Mouse (Mus musculus): ENCODE data around the gene Mfsd1.

Mfsd1 gene
- long read RNA-seq, experiment 1, transcript Mfsd1-201 (16 exons, 3,011 nt), result major isoform, 55 of 59 reads
- long read RNA-seq, experiment 1, partial matches to known transcripts, result 3 of 59 reads
- long read RNA-seq, experiment 1, other reads (novel, unspliced or antisense), result 1 of 59 reads
- long read RNA-seq, experiment 2, transcript Mfsd1-201 (16 exons, 3,011 nt), result major isoform, 31 of 37 reads
- long read RNA-seq, experiment 2, partial matches to known transcripts, result 3 of 37 reads
- long read RNA-seq, experiment 2, other reads (novel, unspliced or antisense), result 3 of 37 reads

DNA sequence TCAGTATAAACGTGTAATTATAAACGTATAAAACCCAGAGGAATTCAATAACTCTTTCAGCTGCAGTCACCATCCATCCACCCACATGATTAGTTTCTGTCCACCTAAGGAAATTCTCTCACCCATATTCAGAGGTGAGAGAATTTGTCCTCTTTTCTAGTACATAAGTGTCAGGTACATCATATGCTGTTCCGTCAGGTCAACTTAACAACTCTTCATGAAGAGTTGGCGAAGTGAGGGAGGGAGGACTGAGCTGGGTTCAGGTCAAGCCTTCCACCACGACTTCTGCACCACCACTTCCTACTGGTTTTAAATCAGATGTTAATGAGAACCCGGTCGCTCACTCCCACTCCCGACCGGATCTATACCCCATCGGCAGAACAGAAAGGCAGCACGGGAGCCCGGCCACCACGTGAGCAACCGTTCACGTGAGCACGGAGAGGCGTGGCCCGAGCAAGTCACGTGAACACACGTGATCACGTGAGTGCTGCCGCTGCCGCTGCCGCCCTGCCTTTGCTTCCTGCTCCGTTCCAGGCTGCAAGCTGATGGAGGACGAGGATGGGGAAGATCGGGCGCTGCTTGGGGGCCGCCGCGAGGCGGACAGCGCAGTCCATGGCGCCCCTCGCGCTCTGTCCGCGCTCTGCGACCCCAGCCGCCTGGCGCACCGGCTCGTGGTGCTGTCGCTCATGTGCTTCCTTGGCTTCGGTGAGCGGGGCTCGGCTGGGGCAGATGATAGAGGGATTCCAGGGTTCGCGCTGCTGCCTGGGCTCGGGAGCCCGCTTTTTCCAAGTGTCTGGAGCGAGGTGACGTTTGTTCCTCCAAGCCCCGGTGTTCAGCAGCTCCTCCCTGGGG, at the start of gene Mfsd1:
Gene Mfsd1, plus strand, starts transcription at position 469 of the 852 bp plus-strand sequence.
- intact Hi-C loops (cut with DNase I), result no loop called here

DNA sequence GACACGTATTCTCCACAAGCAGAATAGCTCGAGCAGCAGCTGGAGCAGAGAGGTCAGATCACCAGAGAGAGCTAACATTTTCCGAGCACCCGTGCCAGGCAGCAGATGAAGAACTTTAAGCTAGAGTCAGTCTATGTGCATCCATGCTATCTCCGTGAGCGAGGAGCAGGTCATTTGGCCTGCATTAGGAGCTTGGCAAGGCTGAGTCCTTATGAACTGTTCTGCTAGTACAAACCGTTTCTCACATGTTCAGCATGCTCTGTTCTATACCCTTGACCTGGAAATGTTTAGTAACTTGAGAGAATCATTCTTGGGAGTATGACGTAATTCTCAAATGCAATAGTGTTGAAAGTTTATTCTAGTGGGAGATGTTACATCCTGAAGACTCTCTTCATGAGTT, 38.9 kb upstream of the Mfsd1 start:
- intact Hi-C loops (cut with DNase I), result no loop called here

DNA sequence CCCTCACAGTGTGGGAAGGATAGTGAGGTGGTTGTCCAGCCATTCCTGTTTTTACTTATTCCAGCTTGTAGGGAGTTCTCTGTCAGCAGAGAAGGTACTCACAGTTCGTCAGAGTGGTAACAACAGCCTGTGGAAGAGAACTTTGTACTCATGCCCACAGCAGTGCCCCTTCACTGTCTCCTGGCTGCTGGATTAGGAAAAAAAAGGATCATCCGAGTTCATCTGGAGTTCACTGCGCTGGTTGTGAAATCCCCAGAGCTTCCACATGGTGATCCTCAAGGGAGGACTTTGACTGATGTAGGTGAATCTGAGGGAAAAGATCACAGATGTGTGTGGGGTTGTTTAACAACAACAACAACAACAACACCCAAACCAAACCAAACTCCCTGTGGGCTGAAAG, 31.3 kb upstream of the Mfsd1 start:
- intact Hi-C loops (cut with DNase I), result no loop called here

DNA sequence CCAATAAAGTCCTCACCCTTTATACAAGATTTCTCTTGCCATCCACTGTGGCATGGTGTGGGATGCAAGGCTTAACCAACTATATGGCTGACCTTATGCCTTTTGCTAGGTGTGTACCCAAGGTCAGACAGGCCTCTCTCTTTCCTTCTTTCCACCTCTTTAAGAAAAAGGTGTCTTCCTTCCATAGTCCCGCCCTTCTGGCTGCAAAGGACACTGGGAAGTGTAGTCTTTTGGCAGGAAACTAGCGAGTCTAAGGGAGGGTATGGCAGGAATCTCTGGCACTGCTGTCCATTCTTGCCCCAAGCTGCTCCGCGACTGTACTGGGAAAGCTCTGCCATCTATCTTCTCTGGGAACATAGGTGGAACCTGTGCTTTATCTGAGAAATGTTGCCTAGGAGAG, 29.3 kb upstream of the Mfsd1 start:
- intact Hi-C loops (cut with DNase I), result no loop called here

DNA sequence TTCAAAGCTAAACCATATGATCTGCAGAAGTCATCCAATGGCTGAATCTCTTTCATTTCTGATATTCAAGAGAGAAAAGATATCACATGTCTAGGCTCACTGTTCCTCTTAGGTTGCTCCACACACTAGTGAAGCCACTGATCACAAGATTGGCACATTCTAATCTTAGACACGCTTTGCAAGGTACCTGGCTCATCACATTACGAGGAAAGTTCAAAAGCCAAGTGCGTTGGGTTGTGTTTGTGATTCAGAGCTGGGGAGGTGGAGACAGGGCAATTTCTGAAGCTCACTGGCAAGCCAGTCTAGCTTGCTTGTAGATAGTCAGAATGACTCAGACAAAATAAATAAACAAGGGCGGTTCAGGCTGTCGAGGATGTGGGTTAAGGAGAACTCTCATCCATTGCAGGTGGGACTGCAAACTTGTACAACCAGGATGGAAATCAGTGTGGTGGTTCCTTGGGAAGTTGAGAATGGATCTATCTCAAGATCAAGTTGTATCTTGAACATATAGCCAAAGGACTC, 28.6 kb upstream of the Mfsd1 start:
- intact Hi-C loops (cut with DNase I), result no loop called here

DNA sequence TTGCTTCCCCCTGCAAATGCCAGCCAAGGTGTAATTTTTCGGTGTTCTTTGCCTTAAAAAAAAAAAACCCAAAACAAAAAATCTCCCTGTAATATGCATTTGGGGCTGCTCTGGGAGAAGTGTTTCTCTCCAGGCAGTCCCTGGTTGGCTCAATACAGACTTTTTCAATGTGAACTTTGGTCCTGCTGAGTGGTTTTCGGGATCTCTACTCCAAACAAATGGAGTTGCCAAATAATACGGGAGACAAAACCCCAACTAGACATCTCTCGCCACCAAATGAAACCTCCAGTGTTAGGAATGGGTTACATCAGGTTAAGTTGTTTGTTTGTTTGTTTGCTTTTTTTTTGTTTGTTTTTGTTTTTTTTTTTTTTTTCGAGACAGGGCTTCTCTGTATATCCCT, 27.3 kb upstream of the Mfsd1 start:
- intact Hi-C loops (cut with DNase I), result no loop called here

DNA sequence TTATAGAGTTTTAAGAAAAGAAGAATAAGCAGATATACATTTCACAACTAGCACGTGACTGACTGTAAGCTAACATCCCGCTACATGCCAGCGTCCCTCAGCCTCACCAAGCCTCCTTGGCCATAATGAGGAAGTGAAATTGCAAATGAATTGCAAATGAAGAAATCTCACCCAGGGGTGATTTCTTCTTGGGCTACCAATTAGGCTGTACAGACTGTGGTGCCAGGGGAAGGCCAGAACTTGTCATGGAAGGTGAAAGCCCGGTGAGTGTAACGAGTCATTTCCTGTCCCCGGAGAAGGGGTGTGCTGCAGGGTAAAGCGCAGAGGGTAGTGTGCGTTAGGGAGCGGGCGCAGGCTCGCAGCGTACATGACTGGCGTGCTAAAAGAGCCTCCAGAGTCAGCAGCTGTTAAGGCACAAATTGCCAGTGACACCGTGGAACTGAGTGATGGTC, 25.3 kb upstream of the Mfsd1 start:
- intact Hi-C loops (cut with DNase I), result loop anchor here (2.0 kb wide), 1 partner anchor 32 kb away; no protein-coding TSS in a partner anchor

DNA sequence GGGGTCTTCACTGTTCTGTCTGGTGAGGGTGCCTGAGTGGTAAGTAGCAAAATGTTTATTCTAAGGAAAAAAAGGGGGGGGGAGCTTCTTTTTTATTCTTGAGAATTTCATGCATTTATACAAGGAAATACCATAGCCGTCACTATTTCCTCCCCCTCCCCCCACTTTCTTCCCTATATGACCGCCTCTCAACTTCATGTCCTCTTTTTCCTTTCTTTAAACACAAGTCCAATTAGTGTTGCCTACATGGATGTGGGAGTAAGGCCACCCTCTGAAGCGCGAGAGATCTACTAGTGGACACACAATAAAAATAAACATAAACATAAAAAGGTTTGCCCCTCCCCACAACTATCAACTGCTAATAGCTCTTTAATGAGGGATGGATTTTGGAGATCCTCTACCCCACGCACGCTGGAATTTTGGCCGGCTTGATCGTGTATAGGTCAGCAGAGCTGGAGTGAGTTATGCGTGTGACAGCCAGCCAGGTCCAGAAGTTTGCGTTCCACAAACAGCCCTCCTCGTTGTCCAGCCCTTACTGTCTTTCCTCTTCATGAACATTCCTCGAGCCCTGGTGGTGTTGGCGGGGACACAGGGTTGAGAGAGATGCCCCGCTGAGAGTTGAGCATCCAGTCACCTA, 24.7 kb upstream of the Mfsd1 start:
- intact Hi-C loops (cut with DNase I), result loop anchor here (2.0 kb wide), 1 partner anchor 33 kb away; no protein-coding TSS in a partner anchor

DNA sequence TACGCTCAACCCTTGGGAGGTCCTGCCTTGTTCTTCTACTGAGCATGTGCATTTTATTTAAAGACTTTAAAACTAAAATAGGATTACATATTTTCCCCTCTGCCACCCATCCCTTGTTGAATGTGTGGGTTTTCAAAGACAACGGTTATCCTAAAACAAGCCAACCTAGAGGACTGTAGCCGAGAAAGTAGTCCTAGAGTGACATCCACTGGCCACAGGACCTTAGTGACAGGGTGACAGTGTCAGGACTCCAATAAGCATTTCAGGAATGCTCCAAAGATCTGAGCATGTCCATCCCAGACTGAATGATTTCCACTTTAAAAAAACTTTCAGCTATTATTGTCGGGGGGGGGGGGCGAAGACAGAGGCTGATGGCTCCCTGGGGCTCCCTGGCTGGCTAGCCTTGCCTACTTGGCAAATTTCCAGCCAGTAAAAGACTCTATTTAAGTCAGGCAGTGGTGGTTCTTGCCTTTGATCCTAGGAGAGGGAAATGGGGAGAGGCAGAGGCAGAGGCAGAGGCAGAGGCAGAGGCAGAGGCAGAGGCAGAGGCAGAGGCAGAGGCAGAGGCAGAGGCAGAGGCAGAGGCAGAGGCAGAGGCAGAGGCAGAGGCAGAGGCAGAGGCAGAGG, 17.7 kb upstream of the Mfsd1 start:
- intact Hi-C loops (cut with DNase I), result loop anchor here (10.0 kb wide), 1 partner anchor 210 kb away; no protein-coding TSS in a partner anchor

DNA sequence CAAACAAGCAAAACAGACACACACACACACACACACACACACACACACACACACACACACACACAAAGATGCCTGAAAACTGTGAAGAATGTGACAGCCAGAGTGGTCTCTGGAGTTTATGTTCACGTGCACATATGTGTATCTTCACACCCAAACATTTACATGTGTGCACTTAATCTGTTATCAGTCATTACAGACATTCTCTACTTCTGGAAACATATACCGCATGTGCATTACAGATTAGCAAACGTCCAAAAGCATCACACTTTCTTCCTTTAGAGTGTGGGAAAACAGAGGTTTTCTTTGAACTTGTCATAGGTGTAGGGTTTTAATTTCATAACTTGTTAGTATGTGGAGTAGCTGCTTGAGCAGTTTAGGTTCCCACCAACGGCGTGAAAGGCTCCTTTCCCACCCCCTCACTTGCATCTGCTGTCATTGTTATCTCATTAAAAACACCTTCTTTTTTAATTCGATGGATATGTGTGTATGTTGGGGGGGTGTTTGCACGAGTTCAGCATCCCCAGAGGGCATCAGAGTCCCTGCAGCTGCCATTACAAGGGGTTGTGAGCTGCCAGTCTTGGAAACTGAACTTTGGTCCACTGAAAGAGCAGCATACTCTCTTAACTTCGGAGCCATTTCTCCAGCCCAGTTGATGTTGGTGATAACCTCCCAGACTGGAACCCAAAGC, 16.9 kb upstream of the Mfsd1 start:
- intact Hi-C loops (cut with DNase I), result loop anchor here (10.0 kb wide), 1 partner anchor 211 kb away; no protein-coding TSS in a partner anchor

DNA sequence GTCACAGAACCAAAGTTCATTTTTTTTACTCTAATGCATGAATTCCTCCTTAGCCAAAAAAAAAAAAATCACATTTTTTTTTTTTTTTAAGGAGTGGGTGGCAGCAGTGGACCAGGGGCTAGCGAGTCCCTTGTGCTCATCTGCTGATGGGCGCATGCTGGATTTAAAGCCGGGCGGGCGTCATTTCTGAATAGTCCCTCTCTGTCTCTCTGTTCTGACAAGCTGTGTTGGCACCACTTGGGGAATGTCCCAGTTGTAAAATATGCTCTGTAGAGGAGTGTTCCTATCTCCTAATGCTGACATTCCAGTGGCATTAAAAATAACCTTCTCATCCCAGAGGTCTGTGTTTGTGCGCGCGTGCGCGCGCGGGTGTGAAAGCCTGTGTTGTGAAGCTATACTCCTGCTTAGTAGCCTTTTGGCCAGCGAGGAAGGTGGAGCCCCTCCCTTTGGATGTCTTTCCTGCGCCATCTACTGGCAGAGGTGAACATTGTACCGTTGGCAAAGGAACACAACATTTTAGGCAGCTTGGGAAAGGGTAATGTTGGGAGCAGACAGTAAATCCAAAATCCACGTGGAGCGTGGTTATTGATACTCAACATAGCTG, 14.4 kb upstream of the Mfsd1 start:
- intact Hi-C loops (cut with DNase I), result loop anchor here (2.0 to 10.0 kb wide), 2 partner anchors 55 to 213 kb away; no protein-coding TSS in a partner anchor

DNA sequence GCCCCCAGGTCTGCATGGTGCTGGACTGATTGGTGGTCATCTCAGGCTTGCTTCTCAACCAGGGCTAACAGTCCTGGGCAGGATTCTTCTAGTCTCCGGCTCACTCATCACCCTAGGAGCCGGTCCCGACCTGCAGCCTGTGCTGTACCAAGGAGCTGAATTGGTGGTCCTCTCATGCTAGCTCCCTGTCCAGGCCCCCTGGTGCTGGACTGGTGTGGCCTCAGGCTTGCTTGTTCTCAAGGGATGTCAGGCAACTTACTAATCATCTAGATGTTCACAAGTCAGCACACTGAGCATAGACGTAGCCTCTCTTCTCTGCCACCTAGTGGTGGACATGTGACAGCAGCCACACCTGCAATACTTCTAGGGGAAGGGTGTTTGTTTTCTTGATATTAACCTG, 9.6 kb upstream of the Mfsd1 start:
- intact Hi-C loops (cut with DNase I), result no loop called here

DNA sequence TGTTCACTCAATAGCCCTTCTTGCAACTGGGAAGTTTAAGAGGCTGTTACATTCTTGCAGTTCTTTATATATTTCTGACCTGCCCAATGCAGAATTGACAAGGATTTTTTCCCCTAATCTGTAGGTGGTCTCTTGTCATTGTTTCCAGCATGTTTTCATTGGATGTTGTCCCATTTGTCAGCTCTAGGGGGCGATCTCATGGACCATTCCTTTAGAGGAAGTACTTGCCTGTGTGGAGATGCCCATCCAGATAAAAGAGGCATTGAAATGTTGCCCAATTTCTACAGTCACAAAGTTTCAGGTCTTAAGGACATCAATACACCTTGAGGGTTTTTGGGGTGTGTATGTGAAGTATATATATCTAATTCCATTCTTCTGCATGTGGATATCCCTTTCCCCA, 9.0 kb upstream of the Mfsd1 start:
- intact Hi-C loops (cut with DNase I), result no loop called here

DNA sequence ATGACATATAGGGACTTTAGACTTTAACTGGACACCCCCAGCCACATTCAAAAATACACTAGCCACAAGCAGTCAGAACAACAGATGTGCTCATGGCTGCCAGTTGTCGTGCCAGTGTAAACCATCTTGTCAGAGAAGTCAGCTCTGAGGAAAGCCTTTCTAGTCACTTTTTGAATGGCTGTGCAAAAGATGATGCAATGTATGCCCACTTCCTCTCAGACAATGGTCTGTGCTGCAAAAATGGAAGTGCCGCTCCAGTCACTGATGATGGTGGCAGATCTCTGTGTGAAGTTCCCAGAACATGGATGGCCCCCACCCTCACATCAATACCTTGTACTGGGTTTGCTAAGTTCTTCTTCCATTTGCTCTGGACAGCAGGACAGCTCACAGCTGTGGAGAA, 6.3 kb upstream of the Mfsd1 start:
- intact Hi-C loops (cut with DNase I), result no loop called here

DNA sequence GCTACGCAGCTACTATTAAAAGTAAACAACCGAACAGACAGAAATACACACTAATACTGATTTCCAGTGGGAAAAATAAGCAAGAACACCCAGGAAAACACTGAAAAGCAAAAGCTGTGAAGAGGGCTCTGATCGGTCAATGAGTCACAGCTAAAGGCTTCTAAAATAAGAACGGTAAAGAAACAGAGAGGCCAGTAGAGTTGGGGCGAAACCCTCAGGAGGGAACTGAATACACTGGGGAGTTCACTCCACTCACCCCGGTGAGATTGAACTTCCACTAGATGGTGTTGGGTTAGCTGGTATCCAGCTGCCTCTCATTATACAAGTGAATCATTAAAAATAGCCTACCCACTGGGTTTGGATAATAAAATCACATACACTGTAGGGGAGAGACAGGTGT, 5.8 kb upstream of the Mfsd1 start:
- intact Hi-C loops (cut with DNase I), result no loop called here

DNA sequence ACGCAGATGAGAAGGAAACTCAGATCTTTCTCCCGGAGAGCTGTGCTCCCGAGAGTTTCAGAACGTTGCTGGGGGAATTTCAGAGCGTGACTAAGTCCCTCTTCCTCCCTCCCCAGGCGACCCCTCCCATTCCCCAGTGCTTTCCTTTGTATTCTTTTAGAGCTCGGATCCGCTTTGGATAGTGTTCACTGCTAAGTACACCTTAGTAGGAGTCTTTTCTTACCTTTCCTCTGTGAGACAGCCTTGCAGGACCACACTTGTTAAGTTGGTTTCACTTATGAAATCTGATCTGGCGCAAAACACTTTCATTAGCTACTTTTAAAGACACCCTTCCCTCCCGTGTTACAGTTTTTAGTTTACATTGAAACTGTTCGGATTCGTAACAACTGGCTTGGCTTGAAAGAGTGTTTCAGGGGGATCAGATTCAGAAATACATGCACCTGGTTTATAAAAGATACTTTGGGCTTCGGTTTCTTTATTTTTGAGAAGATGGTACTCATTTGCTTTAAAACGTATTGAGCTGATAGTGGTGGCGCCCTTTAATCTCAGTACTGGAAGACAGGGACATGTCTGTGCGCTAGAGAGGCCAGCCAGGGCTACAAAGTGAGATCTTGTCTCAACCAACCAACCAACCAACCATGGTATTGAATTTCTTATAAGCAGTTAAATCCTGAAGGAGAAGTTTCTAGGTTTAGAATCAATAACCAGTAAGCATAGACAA, 744 bp downstream of the Mfsd1 start:
- intact Hi-C loops (cut with DNase I), result no loop called here

DNA sequence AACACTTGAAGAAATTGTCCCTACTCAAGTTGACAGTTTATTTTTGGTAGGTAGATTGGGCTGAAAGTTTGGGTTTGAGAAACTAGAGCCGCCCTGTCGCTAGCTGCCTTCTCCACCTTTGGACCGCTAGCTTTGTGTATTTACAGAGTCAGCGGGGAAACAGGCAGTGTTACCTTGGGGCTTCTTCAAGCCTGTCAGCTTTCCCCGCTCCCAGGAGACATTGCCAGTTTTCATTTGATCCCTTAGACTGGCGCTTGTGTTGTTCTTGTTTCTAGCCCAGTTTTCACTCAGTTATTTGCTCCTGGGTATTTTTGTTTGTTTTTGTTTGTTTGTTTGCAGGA, 1.3 kb downstream of the Mfsd1 start:
- intact Hi-C loops (cut with DNase I), result no loop called here

DNA sequence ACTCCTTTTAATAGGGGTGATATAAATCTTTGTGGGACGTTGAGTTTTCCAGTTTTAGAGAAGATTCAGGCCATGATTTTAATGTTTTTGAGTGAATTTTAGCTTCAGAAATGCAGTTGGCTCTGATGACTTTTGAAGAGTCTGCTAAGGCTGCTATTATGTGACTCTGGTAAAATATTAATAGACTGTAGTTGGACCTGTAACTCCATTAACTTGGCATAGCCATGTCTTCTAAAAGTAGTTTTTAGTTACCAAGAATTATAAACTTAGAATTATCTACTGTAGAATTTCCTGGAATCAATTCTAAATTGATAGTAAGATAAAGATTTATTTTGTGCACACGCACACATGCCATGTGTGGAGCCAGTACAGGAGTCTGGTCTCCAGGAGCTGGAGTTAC, 4.0 kb downstream of the Mfsd1 start:
- intact Hi-C loops (cut with DNase I), result no loop called here

DNA sequence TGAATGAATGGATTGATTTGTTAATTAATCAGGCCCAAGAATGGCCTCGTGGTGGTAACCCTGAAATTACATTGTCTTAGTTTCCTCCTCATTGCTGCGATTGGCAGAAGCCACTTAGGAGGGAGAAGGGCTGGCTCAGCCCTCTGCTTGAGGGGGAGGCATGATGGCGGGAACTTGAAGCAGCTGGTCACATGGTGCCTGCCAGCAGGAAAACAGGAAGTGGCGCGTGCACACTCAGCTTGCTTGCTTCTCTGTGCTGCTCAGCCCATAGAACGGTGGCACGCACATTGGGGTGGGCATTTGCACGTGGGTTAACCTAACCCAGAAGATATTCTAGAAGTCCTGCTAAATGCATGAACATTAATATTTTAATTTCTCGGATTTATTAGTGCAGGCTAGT, 4.9 kb downstream of the Mfsd1 start:
- intact Hi-C loops (cut with DNase I), result no loop called here

All from adrenal gland (tissue).